Mouse (Mus musculus): ENCODE results near the gene Chst11. TPM values are rescaled to one million over a fixed set of nuclear protein-coding genes. Genes with fewer than 3 reads are reported as not detected.

Gene Chst11
- total RNA-seq, 2 experiments from 2014 or later: 29.9 to 33.3 TPM

DNA sequence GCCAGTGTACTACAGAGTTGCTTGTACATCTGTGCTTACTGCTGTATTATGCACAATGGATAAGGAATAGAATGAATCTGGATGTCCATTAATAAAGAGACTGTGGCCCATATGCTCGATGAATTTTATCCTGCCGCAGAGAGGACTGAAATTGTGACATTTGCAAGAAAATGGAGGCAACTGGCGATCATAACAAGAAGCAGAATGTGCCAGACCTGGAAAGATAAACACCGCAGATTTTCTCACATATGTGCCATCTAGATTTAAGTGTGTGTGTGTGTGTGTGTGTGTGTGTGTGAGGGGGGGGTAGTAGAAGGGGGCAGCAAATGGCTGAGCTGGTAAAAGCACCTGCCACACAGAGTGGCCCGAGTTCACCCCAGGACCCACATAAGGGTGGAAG is 79.5 kb downstream of the Chst11 start:
- intact Hi-C loops (cut with DNase I): loop anchor here (5.0 to 10.0 kb wide), 2 partner anchors 62 to 150 kb away; no protein-coding TSS in a partner anchor
- DNase-seq (ENCODE audit: low spot score in 2 of 2): no peak

DNA sequence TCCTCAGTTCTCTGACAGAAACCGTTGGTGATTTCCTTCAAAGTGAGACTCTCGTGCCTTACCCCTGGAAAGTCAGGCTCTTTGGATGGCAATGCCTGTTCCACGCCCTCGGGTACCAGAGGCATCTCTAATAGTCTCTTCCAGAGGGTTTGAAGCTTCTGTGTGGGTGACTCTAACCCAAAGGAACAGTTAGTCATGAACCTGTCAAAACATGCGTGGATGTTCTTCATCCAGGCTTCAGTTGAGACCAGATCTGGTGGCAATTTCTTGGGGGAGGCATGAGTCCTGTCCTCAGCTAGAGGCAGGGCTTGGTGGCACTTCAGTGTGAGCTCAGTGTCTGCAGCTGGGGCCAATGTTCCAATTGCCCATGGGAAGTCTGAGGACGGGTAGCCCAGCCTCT is 80.9 kb downstream of the Chst11 start:
- no peak for DNase-seq (ENCODE audit: low spot score in 2 of 2)
- intact Hi-C loops (cut with DNase I): loop anchor here (10.0 kb wide), 1 partner anchor 151 kb away; no protein-coding TSS in a partner anchor

DNA sequence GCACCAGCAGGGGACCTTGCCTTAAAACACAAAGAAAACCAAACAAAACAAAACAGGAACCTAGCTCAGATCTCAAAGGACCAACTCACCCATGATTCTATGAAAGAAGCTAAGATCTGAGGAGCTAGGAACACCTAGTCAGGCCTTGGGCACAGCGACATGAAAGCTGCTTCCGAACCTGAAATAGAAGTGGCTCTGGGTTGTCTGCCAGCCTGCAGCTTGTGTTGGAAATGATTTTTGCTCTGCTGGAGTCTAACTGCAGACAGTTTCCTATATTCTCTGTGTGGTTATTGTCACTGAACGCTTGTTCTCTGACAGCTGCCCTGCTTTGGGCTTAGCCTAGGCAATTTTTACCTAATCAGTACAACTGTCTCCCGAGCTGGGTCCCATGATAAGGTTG is 82.0 kb downstream of the Chst11 start:
- intact Hi-C loops (cut with DNase I): loop anchor here (10.0 kb wide), 1 partner anchor 153 kb away; no protein-coding TSS in a partner anchor
- DNase-seq (ENCODE audit: low spot score in 2 of 2): peak in 1 of 2 experiments; percentile 24

DNA sequence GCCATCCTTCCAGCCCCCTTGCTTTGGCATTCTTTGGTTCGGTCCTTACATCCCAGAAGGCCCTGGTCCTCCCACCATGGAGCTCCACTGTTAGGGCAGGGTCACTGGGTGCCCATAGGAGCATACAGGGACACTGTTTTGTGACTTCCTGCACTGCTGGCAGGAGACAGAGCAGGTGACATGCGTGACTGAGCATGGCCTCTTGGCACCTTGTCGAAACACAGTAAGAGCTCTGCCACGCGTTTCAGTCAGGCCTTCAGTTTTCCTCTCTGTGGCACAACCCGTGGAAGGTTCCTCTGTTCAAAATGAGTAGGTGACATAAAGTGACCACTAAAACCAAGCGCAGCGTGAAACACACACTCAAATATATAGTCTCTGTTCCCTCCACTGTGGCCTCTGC is 83.2 kb downstream of the Chst11 start:
- no peak for DNase-seq (ENCODE audit: low spot score in 2 of 2)
- intact Hi-C loops (cut with DNase I): loop anchor here (10.0 kb wide), 1 partner anchor 154 kb away; no protein-coding TSS in a partner anchor

DNA sequence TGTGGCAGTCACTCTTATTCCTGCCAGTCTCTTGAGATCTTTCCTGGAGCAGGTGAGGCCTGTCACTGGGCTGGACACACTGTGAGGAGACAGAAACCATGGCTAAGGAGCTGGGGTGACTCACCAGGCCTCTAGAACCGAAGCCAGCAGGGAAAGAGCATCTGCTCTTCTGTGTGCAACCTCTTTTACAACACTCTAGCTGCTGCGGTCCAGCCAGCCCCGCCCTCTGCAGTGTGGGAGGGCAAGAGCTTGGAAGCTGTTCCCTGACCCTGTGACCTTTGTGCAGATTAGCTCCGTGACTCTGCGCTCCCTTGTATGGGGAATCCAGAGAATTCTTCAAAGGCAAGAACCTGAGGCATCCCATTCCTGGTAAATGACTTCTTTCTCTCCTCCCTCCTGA is 84.5 kb downstream of the Chst11 start:
- intact Hi-C loops (cut with DNase I): loop anchor here (10.0 kb wide), 1 partner anchor 155 kb away; no protein-coding TSS in a partner anchor
- DNase-seq (ENCODE audit: low spot score in 2 of 2): no peak

DNA sequence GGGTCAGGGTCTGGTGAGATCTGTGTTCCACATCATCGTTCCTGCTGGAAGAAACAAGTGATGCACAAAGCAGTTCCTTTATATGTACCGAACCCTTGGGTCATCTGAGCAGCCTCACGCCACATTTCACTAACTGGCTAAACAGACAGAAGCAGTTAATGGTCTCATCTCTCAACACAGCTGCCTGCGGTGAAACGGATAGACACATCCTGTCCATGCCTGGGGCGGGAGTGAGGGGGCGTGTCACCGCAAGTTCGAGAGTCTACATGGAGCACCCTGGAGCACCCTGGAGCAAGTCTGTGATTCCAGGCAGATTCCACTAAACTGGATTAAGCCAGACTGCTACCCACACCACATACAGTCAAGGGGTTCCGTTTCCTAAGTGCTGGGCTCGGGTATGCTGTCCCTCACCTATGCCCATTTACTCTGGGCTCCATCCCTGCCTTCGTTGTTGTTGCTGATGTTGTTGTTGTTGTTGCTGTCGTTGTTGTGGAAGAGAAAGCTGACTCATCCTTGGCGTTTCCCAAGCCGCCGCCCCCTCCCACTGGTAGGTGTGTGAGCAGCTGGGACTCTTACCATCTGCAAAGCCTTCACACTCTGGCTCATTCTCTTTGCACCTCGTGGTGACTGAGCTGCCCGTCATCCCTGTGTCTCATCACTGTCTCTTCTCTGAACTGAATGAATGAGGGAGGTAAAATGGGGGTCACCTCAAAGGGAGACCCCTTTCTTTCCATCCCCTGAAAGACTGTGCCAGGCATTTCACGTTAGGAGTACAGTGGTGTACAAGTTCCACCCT is 86.7 kb downstream of the Chst11 start:
- peak; percentile 34 to 41 for DNase-seq (ENCODE audit: low spot score in 2 of 2)

DNA sequence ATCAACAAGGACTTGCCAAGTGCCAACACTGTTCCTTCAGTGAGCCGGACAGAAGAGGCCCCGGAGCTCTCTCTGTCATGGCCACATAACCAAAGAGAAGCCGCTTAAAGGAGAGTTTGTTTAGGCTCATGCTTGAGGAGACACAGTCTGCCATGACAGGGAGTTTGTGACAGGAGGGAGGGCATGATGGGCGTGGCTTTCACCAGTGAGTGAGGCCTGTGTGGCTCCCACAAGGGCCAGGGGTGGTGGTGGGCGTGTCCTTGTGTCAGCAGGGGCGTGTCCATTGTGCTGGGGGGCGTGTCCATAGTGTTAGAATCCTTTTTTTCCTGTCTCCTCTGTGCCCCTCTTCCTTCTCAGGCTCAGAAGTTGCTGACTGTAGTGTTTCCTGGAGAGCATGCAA is 87.8 kb downstream of the Chst11 start:
- intact Hi-C loops (cut with DNase I): no loop called here
- no peak for DNase-seq (ENCODE audit: low spot score in 2 of 2)

More for the DNA sequence above, 86.7 kb downstream of the Chst11 start:
- intact Hi-C loops (cut with DNase I): no loop called here

DNA sequence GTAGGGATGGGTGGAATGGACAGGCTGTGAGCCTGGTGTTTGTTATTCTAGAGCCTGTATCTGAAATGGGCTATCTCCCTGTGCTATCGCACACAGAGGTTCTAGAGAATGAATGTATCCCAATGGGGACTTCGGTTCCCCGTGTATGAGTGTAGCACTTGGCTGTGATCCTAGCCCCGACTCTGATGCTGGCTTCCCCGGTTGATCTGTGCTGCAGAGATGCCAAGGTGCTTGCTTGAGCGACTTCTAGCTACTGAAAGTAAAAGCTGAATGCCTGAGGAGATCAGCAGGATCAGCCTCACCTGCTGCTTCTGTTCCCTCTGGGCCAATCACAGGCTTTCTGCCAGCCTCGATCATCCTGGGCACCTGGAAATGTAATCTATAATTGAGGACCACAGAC is 91.5 kb downstream of the Chst11 start:
- intact Hi-C loops (cut with DNase I): no loop called here
- DNase-seq (ENCODE audit: low spot score in 2 of 2): no peak

DNA sequence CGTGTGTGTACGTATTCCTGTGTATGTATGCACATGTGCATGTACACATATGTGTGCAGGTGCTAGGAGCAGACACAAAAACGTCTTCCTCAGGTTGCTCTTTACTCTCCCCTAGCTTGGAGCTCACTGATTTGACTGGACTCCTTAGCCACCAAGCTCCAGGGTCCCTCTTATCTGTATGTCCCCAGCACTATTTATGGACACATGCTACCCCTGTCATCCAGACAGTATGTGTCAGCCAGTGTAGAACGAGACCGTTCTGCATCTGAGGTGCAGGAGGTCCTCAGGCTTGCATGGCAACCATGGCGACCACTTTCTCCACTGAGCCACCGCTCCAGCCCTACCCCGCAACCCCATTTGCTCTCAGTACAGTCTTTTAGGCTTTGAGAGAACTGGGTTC is 93.4 kb downstream of the Chst11 start:
- intact Hi-C loops (cut with DNase I): no loop called here
- DNase-seq (ENCODE audit: low spot score in 2 of 2): no peak

DNA sequence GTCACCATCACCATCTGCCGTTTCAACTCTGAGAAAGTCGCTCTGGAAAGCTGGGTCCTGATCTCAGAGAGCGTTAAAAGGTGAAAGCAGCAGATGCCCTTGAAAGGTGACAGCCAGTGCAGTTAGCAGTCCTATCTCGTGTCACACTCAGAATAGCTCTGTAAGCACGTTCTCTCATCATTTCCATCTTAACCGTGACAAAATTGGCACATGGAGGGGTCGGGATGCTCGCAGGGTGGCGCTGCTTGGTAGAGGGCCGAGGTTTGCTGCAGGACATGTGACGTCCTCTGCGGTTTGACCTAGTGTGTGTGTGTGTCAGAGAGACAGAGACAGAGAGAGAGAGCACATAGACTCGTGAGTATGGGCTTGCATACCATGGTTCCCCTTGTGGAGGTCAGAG is 94.5 kb downstream of the Chst11 start:
- intact Hi-C loops (cut with DNase I): no loop called here

DNA sequence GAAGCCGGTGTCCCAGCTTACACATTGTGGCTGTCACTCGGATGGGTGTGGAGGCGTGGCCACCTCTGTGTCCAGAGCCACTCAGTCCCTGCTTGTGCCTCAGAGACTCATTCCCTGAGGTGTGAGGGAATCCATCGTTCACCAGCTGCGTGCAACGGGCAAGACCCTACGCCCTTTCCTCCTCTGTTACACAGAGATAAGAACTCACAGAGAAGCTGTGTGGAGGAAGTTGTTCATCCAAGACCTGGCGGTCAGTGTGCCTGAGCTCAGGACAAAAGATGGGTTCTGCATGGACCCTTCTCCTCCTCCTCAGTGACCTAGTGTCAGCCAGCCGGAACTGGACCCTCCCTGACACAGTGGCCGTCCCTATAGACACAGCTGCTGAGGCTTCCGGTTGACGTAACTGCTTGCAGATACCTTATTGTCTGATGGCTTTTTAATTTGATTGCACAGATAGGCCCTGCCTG is 95.0 kb downstream of the Chst11 start:
- DNase-seq (ENCODE audit: low spot score in 2 of 2): no peak
- intact Hi-C loops (cut with DNase I): no loop called here

More for the DNA sequence above, 94.5 kb downstream of the Chst11 start:
- no peak for DNase-seq (ENCODE audit: low spot score in 2 of 2)

DNA sequence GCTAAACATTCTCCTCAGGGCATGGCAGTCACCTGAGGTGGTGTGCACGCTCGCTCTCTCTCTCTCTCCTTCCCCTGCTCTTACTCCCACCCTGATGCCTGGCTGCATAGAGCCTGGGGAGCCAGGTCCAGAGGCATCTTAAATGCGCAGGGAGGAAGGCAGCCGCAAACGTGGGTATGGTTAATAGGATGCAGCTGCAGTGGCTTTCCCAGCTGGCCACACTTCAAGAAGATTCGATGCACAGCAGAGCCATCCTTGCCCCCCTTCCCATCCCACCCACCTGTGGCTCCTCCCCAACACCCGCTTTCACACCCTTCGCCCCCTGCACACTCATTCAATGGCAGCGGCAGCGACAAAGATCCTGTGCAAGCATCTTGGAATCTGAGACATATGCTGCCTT is 95.6 kb downstream of the Chst11 start:
- DNase-seq (ENCODE audit: low spot score in 2 of 2): peak in 1 of 2 experiments; percentile 29

DNA sequence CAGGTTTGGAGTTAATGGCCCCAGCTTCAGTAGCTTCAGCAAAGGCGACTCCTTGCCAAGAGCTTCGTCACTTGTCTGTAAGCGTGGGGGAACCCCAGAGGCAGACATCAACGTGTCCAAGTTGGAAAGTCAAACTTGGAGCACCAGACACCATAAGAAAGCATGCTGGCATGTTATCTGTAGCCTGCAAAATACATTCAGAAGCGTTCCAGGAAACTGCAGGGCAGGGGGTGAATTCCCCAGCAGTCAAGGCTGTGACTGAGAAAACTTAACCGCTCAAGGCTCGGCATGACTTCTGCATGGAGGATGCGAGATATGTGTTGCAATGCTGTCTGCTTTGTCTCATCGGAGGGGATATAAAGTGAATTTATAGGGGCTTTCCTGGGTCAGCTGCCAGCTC is 98.6 kb downstream of the Chst11 start:
- no peak for DNase-seq (ENCODE audit: low spot score in 2 of 2)
- intact Hi-C loops (cut with DNase I): no loop called here

More for the DNA sequence above, 95.6 kb downstream of the Chst11 start:
- intact Hi-C loops (cut with DNase I): no loop called here

DNA sequence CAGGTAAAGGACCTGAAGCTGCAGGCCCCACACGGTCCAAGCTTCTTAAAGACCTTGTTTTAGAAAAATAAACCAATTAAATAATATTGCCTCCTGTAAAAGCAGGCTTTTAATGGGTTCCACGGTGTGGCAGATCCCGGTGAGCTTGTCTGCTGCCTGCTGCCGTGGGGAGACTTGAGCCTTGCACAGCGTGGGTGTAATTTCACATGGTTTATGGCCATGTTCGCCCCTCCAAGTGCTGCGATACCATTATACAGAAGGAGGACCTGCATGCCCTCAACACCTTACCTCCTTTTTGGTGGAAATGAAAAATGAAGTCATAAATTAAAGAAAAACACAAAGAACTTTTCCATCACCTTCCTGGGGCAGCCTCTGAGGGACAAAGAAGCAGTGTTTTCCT is 103.0 kb downstream of the Chst11 start:
- no peak for DNase-seq (ENCODE audit: low spot score in 2 of 2)
- intact Hi-C loops (cut with DNase I): no loop called here

DNA sequence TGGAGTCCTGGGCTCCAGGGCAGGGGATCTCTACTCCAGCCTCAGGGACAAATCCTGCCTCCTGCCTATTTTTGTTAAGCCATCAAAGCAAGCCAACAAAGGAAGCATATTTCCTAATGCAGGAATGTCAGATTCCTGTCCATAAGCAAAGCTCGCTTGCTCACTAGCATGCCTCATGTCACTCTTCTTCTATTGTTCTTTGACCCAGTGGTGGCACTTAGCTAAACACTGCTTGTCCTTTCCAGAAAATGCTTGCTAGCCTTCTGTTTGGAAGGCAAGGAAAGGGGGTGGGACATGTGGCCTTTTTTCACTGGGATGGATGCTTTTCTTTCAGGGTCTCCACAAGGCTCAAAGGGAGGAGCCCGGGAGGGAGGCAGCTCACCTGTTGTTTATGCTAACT is 103.5 kb downstream of the Chst11 start:
- intact Hi-C loops (cut with DNase I): no loop called here
- DNase-seq (ENCODE audit: low spot score in 2 of 2): no peak

DNA sequence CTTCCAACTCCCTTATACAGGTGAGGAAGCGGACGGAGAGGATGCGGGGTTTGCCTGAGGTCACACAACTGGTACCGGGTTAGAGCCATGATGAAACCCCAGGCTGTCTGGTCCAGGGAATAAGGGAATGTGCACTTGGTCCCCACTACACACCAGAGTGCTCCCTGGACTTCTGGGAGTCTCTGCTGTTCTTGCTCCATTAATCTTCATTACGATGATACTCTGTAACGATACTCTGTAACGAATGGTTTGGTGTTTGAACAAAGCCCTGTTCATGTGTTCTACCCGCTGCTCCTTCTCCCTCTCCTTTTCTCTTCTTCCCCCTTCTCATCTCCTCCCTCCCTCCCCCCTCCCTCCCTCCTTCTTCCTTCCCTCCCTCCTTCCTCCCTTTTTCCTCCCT is 104.9 kb downstream of the Chst11 start:
- intact Hi-C loops (cut with DNase I): loop anchor here (10.0 kb wide), 1 partner anchor 45 kb away; no protein-coding TSS in a partner anchor
- DNase-seq (ENCODE audit: low spot score in 2 of 2): no peak

DNA sequence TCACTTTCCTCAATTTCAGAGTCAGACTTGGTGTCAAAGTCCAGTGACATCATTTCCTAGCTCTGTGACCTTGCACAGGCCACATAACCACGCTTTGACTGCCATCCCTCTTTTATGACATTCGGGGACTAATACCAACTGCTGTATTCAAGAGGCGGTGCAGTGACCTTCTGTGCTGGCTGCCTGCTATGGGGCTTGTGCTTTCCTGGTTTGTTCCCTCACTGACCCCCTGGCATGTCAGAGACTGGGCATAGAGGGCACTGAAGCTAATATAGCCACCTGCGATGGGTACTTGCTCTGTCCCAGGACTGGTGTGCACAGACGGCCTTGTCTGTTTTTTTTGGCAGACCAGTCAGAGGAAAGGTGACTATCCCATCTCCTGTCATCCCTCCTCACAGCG is 108.4 kb downstream of the Chst11 start:
- no peak for DNase-seq (ENCODE audit: low spot score in 2 of 2)
- intact Hi-C loops (cut with DNase I): loop anchor here (10.0 kb wide), 1 partner anchor 49 kb away; no protein-coding TSS in a partner anchor

DNA sequence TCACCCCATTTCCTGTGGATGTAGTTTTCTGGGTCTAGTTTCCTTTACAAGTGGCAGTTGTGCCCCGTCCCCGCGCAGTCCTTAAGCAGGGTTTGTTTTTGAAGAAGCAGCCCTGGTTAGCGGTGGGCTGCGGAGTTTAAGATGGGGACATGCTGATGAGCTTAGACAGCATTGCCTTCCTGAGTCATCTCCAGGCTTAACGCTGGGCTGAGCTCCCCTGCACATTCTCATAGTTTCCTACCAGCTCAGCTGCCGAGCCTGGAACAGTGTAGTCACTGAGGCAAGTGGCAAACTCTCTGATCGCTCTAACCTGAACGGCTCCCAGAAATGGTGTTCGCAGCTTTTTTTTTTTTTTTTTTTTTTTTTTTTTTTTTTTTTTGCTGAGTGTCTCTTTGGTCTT is 109.0 kb downstream of the Chst11 start:
- intact Hi-C loops (cut with DNase I): loop anchor here (10.0 kb wide), 1 partner anchor 49 kb away; no protein-coding TSS in a partner anchor
- no peak for DNase-seq (ENCODE audit: low spot score in 2 of 2)

DNA sequence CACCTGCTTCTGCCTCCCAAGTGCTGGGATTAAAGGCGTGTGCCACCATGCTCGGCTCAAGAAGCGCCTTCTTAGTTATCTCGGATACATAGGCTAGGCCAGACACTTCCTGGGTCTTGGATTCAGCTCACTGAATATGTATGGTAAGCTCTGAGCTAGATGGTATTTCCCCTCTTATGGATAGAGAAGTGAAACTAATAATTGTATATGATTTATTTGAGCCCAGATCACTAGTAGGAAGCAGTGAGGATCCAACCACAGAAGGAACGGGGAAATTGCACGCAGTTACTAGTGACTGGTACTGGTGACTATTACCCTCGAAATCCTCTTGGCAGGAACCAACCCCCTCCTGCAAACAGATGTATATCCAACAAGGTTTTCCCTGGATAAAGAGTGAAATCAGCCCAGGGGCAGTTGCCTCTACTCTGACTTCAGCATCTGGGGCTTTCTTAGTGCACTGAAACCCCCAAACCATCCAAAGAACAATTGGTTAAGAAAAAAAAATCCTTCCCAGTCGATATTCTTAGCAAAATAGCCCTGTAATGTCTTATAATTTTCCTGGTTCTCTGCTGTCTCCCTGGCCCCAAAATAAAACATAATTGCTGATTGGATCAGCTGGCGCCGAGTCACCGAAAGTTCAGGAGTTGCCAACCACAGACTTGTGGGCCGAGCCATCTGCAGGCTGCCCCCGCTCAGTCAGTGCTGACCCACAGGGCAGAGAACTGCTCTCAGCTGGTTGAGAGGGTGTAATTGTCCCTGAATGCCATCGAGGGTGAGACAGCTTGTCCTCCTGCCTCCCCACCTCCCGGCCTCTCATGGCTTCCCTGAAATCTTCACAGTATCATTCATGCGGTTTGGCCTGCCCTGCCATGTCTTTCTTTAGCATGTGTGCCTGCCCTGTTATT is 109.8 kb downstream of the Chst11 start:
- DNase-seq (ENCODE audit: low spot score in 2 of 2): no peak
- intact Hi-C loops (cut with DNase I): loop anchor here (10.0 kb wide), 1 partner anchor 50 kb away; no protein-coding TSS in a partner anchor

DNA sequence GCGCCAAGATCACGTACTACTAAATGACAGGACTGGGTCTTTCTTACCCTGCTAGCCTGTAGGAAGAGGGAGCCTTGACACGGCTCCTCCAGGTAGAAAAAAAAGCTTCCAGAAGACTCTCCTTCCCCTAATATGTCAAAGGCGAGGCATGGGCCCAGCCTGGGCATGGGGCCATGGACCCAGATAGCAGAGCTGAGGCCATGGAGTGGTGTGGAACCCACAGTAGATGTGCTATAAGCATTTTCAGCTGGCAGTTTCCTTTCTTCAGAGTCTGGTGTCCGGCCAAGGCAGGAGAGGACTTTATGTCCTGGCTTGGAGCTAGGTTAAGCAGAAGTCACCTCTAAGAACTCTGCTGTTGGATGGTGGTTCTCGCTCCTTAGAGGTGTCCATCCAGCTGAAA is 111.0 kb downstream of the Chst11 start:
- DNase-seq (ENCODE audit: low spot score in 2 of 2): no peak
- intact Hi-C loops (cut with DNase I): loop anchor here (10.0 kb wide), 1 partner anchor 51 kb away; no protein-coding TSS in a partner anchor
